Mouse (Mus musculus) retina, postnatal 1 day (tissue): ENCODE results near the gene Tax1bp3.

ENCODE experiments used
- DNase-seq: peaks from one replicate; pipeline ENCODE4 v3.0.0-alpha.2; 2012

The Tax1bp3 gene

GRCm38 (mm10) chr11:73232513-73232912, 55.6 kb downstream of the Tax1bp3 start:
- DNase-seq = no peak
